Mouse (Mus musculus) heart, embryonic 13.5 days (tissue): Measurements from ENCODE around the gene Ndufs6. TPM values are rescaled to one million over a fixed set of nuclear protein-coding genes. Genes with fewer than 3 reads are reported as not detected.

Experiments used
- ATAC-seq: fragments of 200-750 bp; cut with Nextera tagmentation; 2 replicates; pipeline ENCODE4 v1.8.0; 2017; ENCODE audit warnings: moderate TSS enrichment; ENCODE audit not compliant: insufficient number of reproducible peaks, low FRiP score, low TSS enrichment; ENCODE audit errors: extremely low read depth
- H3K27ac ChIP-seq: fragments of 300-500 bp; sonication (generic); replicated peaks from 2 replicates; pipeline ENCODE4 v1.5.1; 2015; ENCODE audit warnings: moderate library complexity, mild to moderate bottlenecking, inconsistent platforms
- H3K27me3 ChIP-seq: fragments of 300-500 bp; sonication (generic); replicated peaks from 2 replicates; pipeline ENCODE4 v1.6.1; 2015; ENCODE audit warnings: mild to moderate bottlenecking, inconsistent platforms
- H3K36me3 ChIP-seq: fragments of 300-500 bp; sonication (generic); 2 replicates; pipeline ENCODE4 v1.6.1; 2015; ENCODE audit warnings: mild to moderate bottlenecking, inconsistent platforms
- H3K4me1 ChIP-seq: fragments of 300-500 bp; sonication (generic); 2 replicates; pipeline ENCODE4 v1.6.1; 2015; ENCODE audit warnings: inconsistent platforms
- H3K4me2 ChIP-seq: fragments of 300-500 bp; sonication (generic); 2 replicates; pipeline ENCODE4 v1.6.1; 2015; ENCODE audit warnings: inconsistent platforms, mild to moderate bottlenecking, moderate library complexity
- H3K4me3 ChIP-seq: fragments of 300-500 bp; sonication (generic); 2 replicates; pipeline ENCODE4 v1.5.1; 2015; ENCODE audit warnings: moderate library complexity, mild to moderate bottlenecking, inconsistent platforms
- H3K9ac ChIP-seq: fragments of 300-500 bp; sonication (generic); 2 replicates; pipeline ENCODE4 v1.6.1; 2015; ENCODE audit warnings: inconsistent platforms, mild to moderate bottlenecking, moderate library complexity
- H3K9me3 ChIP-seq: fragments of 300-500 bp; sonication (generic); 2 replicates; pipeline ENCODE4 v1.6.1; 2016; ENCODE audit warnings: inconsistent platforms
- WGBS: fragments of 180-500 bp; shearing (Covaris S2); methylation state at CpG from one replicate; pipeline ENCODE4 v1.1.7; 2015; ENCODE audit warnings: mixed read lengths; 5-methylcytosine and 5-hydroxymethylcytosine counted together
- polyA plus RNA-seq: library from polyadenylated mRNA; unstranded; fragments of >200 nt; fragmentation: Nextera tagmentation; extraction: Ambion mirVana; gene quantifications from 2 replicates; pipeline ENCODE4 v1.2.1, GENCODE M21; 2015

Ndufs6 gene
- 642 and 746 TPM in 2 replicates for polyA plus RNA-seq

GRCm38 (mm10) chr13:73327827-73328698, at the start of gene Ndufs6, which contains the start of gene Mrpl36:
Gene Ndufs6, minus strand, starts transcription at chr13:73328542.
Gene Mrpl36, plus strand, starts transcription at chr13:73328513.
- peak; percentile 70; the same call in 1 of the 2 replicates for ATAC-seq
- H3K9me3 ChIP-seq = no peaks in the 10 kb centered on the region
- H3K27ac ChIP-seq = peak within 1 kb of the TSS; percentile 78
- no peaks in the 10 kb centered on the region for H3K27me3 ChIP-seq
- WGBS = 1% methylated on average over 45 of the region's 45 CpGs
- H3K4me2 ChIP-seq = peak within 1 kb of the TSS; percentile 89
- peak within 1 kb of the TSS; percentile 90 for H3K9ac ChIP-seq
- H3K4me3 ChIP-seq = peak within 1 kb of the TSS; percentile 74
- peaks cover 72% of the 10 kb centered on the region for H3K4me1 ChIP-seq
- H3K36me3 ChIP-seq = peaks cover 44% of the 10 kb centered on the region

- H3K36me3 ChIP-seq = no peaks in the 10 kb centered on the region
- H3K9me3 ChIP-seq = no peaks in the 10 kb centered on the region
- no peak overlapping the region for H3K4me3 ChIP-seq
- H3K27me3 ChIP-seq = no peaks in the 10 kb centered on the region
- no peak overlapping the region for H3K9ac ChIP-seq
- 78% methylated on average over 9 of the region's 9 CpGs for WGBS
- no peaks in the 10 kb centered on the region for H3K4me1 ChIP-seq
- H3K4me2 ChIP-seq = no peak overlapping the region
- no peak for ATAC-seq
- H3K27ac ChIP-seq = no peak overlapping the region
These were observed 49.3 kb upstream of the Ndufs6 start for GRCm38 (mm10) chr13:73377637-73378036.

GRCm38 (mm10) chr13:73374612-73375011, 46.3 kb upstream of the Ndufs6 start:
- H3K36me3 ChIP-seq = no peaks in the 10 kb centered on the region

GRCm38 (mm10) chr13:73373367-73373766, 45.0 kb upstream of the Ndufs6 start:
- Histone ChIP-seq H3K27me3 (no peaks in the 10 kb centered on the region), H3K27ac (no peak overlapping the region), H3K36me3 (no peaks in the 10 kb centered on the region), H3K4me2 (no peak overlapping the region), H3K9ac (no peak overlapping the region), H3K9me3 (no peaks in the 10 kb centered on the region), H3K4me1 (no peaks in the 10 kb centered on the region), H3K4me3 (no peak overlapping the region)
- ATAC-seq = no peak
- 47% methylated on average over 4 of the region's 4 CpGs for WGBS

More at GRCm38 (mm10) chr13:73374612-73375011, 46.3 kb upstream of the Ndufs6 start:
- H3K27ac ChIP-seq = no peak overlapping the region
- no peak overlapping the region for H3K4me2 ChIP-seq
- H3K9ac ChIP-seq = no peak overlapping the region
- H3K27me3 ChIP-seq = no peaks in the 10 kb centered on the region
- H3K9me3 ChIP-seq = no peaks in the 10 kb centered on the region
- no peaks in the 10 kb centered on the region for H3K4me1 ChIP-seq
- H3K4me3 ChIP-seq = no peak overlapping the region
- WGBS = 57% methylated on average over 2 of the region's 2 CpGs
- no peak for ATAC-seq

GRCm38 (mm10) chr13:73357106-73357505, 28.8 kb upstream of the Ndufs6 start:
- Histone ChIP-seq H3K9ac (no peak overlapping the region), H3K4me3 (no peak overlapping the region), H3K36me3 (no peaks in the 10 kb centered on the region), H3K27ac (no peak overlapping the region), H3K27me3 (no peaks in the 10 kb centered on the region), H3K4me2 (no peak overlapping the region), H3K9me3 (no peaks in the 10 kb centered on the region), H3K4me1 (peaks cover 15% of the 10 kb centered on the region)
- no peak for ATAC-seq
- WGBS = 81% methylated on average over 3 of the region's 3 CpGs

GRCm38 (mm10) chr13:73352491-73352890, 24.1 kb upstream of the Ndufs6 start:
- Histone ChIP-seq H3K4me1 (peaks cover 26% of the 10 kb centered on the region), H3K36me3 (no peaks in the 10 kb centered on the region), H3K27ac (no peak overlapping the region), H3K27me3 (no peaks in the 10 kb centered on the region), H3K4me2 (no peak overlapping the region), H3K9me3 (no peaks in the 10 kb centered on the region), H3K4me3 (no peak overlapping the region), H3K9ac (no peak overlapping the region)
- no peak for ATAC-seq

GRCm38 (mm10) chr13:73351910-73352309, 23.6 kb upstream of the Ndufs6 start:
- Histone ChIP-seq H3K27me3 (no peaks in the 10 kb centered on the region), H3K4me2 (no peak overlapping the region), H3K36me3 (no peaks in the 10 kb centered on the region), H3K4me1 (peaks cover 32% of the 10 kb centered on the region), H3K9ac (no peak overlapping the region), H3K27ac (no peak overlapping the region), H3K9me3 (no peaks in the 10 kb centered on the region), H3K4me3 (no peak overlapping the region)
- no peak for ATAC-seq
- WGBS = 49% methylated on average over 3 of the region's 3 CpGs

- Histone ChIP-seq H3K9me3 (no peaks in the 10 kb centered on the region), H3K4me3 (no peak overlapping the region), H3K27ac (no peak overlapping the region), H3K9ac (no peak overlapping the region), H3K4me2 (no peak overlapping the region), H3K4me1 (peaks cover 34% of the 10 kb centered on the region), H3K36me3 (no peaks in the 10 kb centered on the region), H3K27me3 (no peaks in the 10 kb centered on the region)
- WGBS = 78% methylated on average over 9 of the region's 9 CpGs
- ATAC-seq = no peak
These were observed 22.4 kb upstream of the Ndufs6 start for GRCm38 (mm10) chr13:73350741-73351140.

GRCm38 (mm10) chr13:73347922-73348650, 19.7 kb upstream of the Ndufs6 start:
- no peak for ATAC-seq
- no peak overlapping the region for H3K27ac ChIP-seq
- no peak overlapping the region for H3K4me2 ChIP-seq
- H3K9ac ChIP-seq = no peak overlapping the region
- WGBS = 63% methylated on average over 7 of the region's 7 CpGs
- no peak overlapping the region for H3K4me3 ChIP-seq
- no peaks in the 10 kb centered on the region for H3K27me3 ChIP-seq
- H3K4me1 ChIP-seq = peaks cover 37% of the 10 kb centered on the region
- no peaks in the 10 kb centered on the region for H3K9me3 ChIP-seq
- no peaks in the 10 kb centered on the region for H3K36me3 ChIP-seq

- Histone ChIP-seq H3K4me3 (no peak overlapping the region), H3K4me1 (peaks cover 30% of the 10 kb centered on the region), H3K9ac (no peak overlapping the region), H3K27ac (peak overlapping the region; percentile 74), H3K27me3 (no peaks in the 10 kb centered on the region), H3K36me3 (no peaks in the 10 kb centered on the region), H3K4me2 (peak overlapping the region; percentile 53; the same call in 1 of the 2 replicates), H3K9me3 (no peaks in the 10 kb centered on the region)
- ATAC-seq = no peak
- WGBS = 53% methylated on average over 3 of the region's 3 CpGs
These were observed 18.8 kb upstream of the Ndufs6 start for GRCm38 (mm10) chr13:73347171-73347570.

GRCm38 (mm10) chr13:73346743-73347142, 18.4 kb upstream of the Ndufs6 start:
- Histone ChIP-seq H3K27ac (peak overlapping the region; percentile 74), H3K4me1 (peaks cover 30% of the 10 kb centered on the region), H3K4me3 (no peak overlapping the region), H3K9me3 (no peaks in the 10 kb centered on the region), H3K9ac (peak overlapping the region; percentile 66), H3K36me3 (no peaks in the 10 kb centered on the region), H3K4me2 (peak overlapping the region; percentile 53), H3K27me3 (no peaks in the 10 kb centered on the region)
- no peak for ATAC-seq
- WGBS = 34% methylated on average over 4 of the region's 4 CpGs
